Mouse (Mus musculus): Measurements from ENCODE around the gene Egfr. TPM values are rescaled to one million over a fixed set of nuclear protein-coding genes. Genes with fewer than 3 reads are reported as not detected.
A peak's percentile ranks its signal among the peaks of the same experiment; 100 is the strongest.

Gene Egfr
- total and polyA plus RNA-seq, 3 experiments = 0.26 TPM; not detected in 2

DNA sequence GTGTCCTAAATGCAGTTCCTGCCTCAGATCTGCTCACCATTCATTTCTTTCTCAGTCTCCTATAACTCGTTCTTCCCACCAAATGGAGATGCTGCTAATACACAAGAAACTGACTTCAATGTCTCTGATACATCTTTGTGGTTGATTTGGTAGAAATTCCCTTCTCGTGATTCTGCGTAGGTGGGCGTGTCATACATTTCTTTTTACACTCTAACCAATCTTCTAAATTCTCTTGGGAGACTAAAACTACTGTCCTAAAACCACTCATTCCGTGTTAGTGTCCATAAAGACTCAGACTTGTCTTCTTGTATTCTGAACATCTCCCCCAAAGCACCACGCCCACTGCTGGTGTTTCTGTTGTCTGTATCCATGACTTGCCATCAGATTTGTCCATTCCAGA is 205.0 kb downstream of the Egfr start:
- Histone ChIP-seq H3K79me2 (replicated peaks; ENCODE audit: control insufficient read depth, extremely low read depth, insufficient read depth, poor library complexity, severe bottlenecking) (peaks cover 3% of the 10 kb centered on the region), H3K36me3 (replicated peaks in 1 of 2; ENCODE audit: control insufficient read depth in 1 of 2, insufficient read depth in 1 of 2, low read length in 1 of 2) (peaks cover 0 to 6% of the 10 kb centered on the region in 2 experiments), H3K4me3 (replicated peaks in 1 of 3; ENCODE audit: low read depth in 2 of 3, low read length in 2 of 3, poor library complexity in 1 of 3) (peak overlapping the region in 2 of 3 experiments; percentile 13 to 45), H3K4me1 (ENCODE audit: control insufficient read depth in 1 of 2, insufficient read depth in 2 of 2) (peaks cover 16 to 64% of the 10 kb centered on the region in 2 experiments), H3K4me2 (ENCODE audit: insufficient read depth, low read depth, poor library complexity, severe bottlenecking) (peak overlapping the region; percentile 98), H3K9me3 (replicated peaks; ENCODE audit: low read length) (no peaks in the 10 kb centered on the region), H3K27me3 (replicated peaks) (no peaks in the 10 kb centered on the region), H3K27ac (ENCODE audit: insufficient read depth, low read depth) (peak overlapping the region; percentile 93), H3K9ac (ENCODE audit: insufficient read depth, low read depth) (peak overlapping the region; percentile 75)
- TF ChIP-seq BHLHE40 (IDR thresholded peaks at IDR 0.05; ENCODE audit: low read depth, low read length) (peak; percentile 72; the same call in 1 of the 2 replicates), ETS1 (conservative IDR thresholded peaks at IDR 0.05; ENCODE audit: low read depth, low read length) (peak; percentile 46; the same call in 1 of the 2 replicates), ZC3H11A (IDR thresholded peaks at IDR 0.05; ENCODE audit: low read depth, low read length) (no peak)
- DNase-seq (ENCODE audit: extremely low read depth) = peak; percentile 66
- dilution Hi-C loops (cut with MboI; ENCODE audit: extremely low pct_ligation_motif_present, extremely low pct_unique_long_range_greater_than_20kb, low sequenced_read_pairs) = no loop called here
- in situ Hi-C loops (cut with MboI; ENCODE audit: low pct_ligation_motif_present, low pct_unique_long_range_greater_than_20kb, low sequenced_read_pairs) = no loop called here

GRCm38 (mm10) chr11:16958520-16958919 is 206.5 kb downstream of the Egfr start:
- dilution Hi-C loops (cut with MboI; ENCODE audit: extremely low pct_ligation_motif_present, extremely low pct_unique_long_range_greater_than_20kb, low sequenced_read_pairs) = no loop called here
- Histone ChIP-seq H3K36me3 (replicated peaks in 1 of 2; ENCODE audit: control insufficient read depth in 1 of 2, insufficient read depth in 1 of 2, low read length in 1 of 2) (peaks cover 0 to 4% of the 10 kb centered on the region in 2 experiments), H3K9ac (ENCODE audit: insufficient read depth, low read depth) (no peak overlapping the region), H3K9me3 (replicated peaks; ENCODE audit: low read length) (no peaks in the 10 kb centered on the region), H3K27me3 (replicated peaks) (no peaks in the 10 kb centered on the region), H3K4me1 (ENCODE audit: control insufficient read depth in 1 of 2, insufficient read depth in 2 of 2) (peaks cover 14 to 49% of the 10 kb centered on the region in 2 experiments), H3K4me2 (ENCODE audit: insufficient read depth, low read depth, poor library complexity, severe bottlenecking) (no peak overlapping the region), H3K79me2 (replicated peaks; ENCODE audit: control insufficient read depth, extremely low read depth, insufficient read depth, poor library complexity, severe bottlenecking) (peaks cover 3% of the 10 kb centered on the region), H3K27ac (ENCODE audit: insufficient read depth, low read depth) (no peak overlapping the region), H3K4me3 (replicated peaks in 1 of 3; ENCODE audit: low read depth in 2 of 3, low read length in 2 of 3, poor library complexity in 1 of 3) (no peak overlapping the region)
- in situ Hi-C loops (cut with MboI; ENCODE audit: low pct_ligation_motif_present, low pct_unique_long_range_greater_than_20kb, low sequenced_read_pairs) = no loop called here
- no peak for DNase-seq (ENCODE audit: extremely low read depth)
- TF ChIP-seq BHLHE40 (IDR thresholded peaks at IDR 0.05; ENCODE audit: low read depth, low read length) (no peak), MAFK (IDR thresholded peaks at IDR 0.05; ENCODE audit: insufficient replicate concordance, low read length) (no peak), ZMIZ1 (IDR thresholded peaks at IDR 0.05; ENCODE audit: low read depth, low read length) (no peak), MAX (IDR thresholded peaks at IDR 0.05; ENCODE audit: low read length) (no peak), ZKSCAN1 (IDR thresholded peaks at IDR 0.05; ENCODE audit: borderline replicate concordance, low read depth, low read length) (no peak), MYC (IDR thresholded peaks at IDR 0.05; ENCODE audit: low read depth, low read length) (no peak), MEF2A (IDR thresholded peaks at IDR 0.05; ENCODE audit: borderline replicate concordance, low read depth, low read length) (no peak), ETS1 (conservative IDR thresholded peaks at IDR 0.05; ENCODE audit: low read depth, low read length) (no peak), SIN3A (IDR thresholded peaks at IDR 0.05; ENCODE audit: low read length) (no peak), POLR2AphosphoS2 (IDR thresholded peaks at IDR 0.05; ENCODE audit: low read depth, low read length) (no peak), TCF12 (IDR thresholded peaks at IDR 0.05; ENCODE audit: low read depth, low read length) (no peak)

Other genes with a start within 250 kb of the Egfr start
- gene Sec61g, start 243.7 kb upstream of the Egfr start, total RNA-seq (2012; rRNA removed) = 64.5 and 84.1 TPM in 2 replicates
- 133 and 139 TPM in 2 replicates for gene Sec61g, start 243.7 kb upstream of the Egfr start, total RNA-seq (2014; rRNA removed)
- gene Sec61g, start 243.7 kb upstream of the Egfr start, polyA plus RNA-seq (2012; ENCODE audit: insufficient read length, low read depth) = 21.7 and 45.6 TPM in 2 replicates
- 5.8 and 7.0 TPM in 2 replicates for gene Fbxo48, start 199.2 kb downstream of the Egfr start, total RNA-seq (2012; rRNA removed)
- 6.5 and 9.0 TPM in 2 replicates for gene Fbxo48, start 199.2 kb downstream of the Egfr start, total RNA-seq (2014; rRNA removed)
- 10.3 and 11.1 TPM in 2 replicates for gene Fbxo48, start 199.2 kb downstream of the Egfr start, polyA plus RNA-seq (2012; ENCODE audit: insufficient read length, low read depth)

Measured in CH12.LX (cell line).